Mouse (Mus musculus): ENCODE measurements around the gene Tmem190.

DNA sequence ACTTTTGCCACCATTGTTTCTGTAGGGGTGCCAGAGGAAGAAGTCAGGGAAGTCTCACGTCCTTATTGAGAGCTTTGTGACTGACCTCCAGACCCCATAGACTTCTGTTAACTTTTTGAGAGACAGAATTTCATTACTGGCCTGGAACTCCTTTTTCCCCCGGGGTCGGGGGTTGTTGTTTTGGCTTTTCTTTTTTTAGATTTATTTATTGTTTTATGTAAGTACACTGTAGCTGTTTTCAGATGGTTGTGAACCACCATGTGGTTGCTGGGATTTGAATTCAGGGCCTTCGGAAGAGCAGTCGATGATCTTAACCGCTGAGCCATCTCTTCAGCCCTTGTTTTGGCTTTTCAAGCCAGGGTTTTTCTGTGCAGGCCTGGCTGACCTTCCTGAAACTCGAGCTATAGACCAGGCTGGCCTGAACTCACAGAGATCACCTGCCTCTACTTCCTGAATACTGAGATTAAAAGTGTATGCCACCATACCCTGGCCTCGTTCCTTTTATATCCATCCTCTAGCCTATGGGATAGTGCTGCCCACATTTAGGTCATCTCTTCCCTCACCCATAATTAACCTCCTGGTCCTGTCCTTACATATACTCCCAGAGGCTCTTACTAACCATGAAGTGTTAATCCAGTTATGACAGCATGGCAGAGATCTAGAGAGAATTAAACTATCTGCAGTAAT is 30.5 kb downstream of the Tmem190 start:
- TF ChIP-seq POLR2A (IDR thresholded peaks at IDR 0.05; ENCODE audit: control insufficient read depth, low read depth, low read length) (no peak), CTCF (IDR thresholded peaks at IDR 0.05; ENCODE audit: control insufficient read depth, insufficient read depth, insufficient replicate concordance, low read depth, low read length) (no peak)

Data from testis, adult 2 months (tissue).